Mouse (Mus musculus): ENCODE measurements at regions not wholly inside any gene's neighbourhood (a gene's known extent, or its start where the extent isn't known, plus 50 kb on each side); places are given as distances from the start of the nearest gene placed in this dataset.

DNA sequence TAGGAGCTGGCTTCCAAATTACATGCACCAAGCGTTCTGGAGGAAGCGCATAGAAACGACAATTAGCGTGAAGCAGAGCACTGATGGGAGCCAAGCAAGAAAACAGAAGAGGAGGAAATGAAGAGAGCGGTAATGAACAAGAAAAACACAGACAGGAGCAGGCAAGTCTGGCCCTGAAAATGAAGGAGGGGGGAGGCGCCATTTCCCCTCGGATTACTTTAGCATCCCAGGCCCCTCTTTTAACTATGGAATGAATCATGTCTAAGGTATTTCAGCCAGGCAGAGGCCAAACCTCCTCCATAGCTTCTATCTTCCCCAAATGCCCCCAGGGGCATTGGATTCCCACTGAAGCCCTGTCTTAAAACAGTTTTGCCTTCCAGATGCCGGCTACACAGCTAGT lies 248.1 kb upstream of the Nrip1 start:
- Histone ChIP-seq H3K36me3 (no peaks in the 10 kb centered on the region), H3K27ac (no peak overlapping the region), H3K27me3 (no peaks in the 10 kb centered on the region), H3K4me1 (no peaks in the 10 kb centered on the region), H3K9me3 (no peaks in the 10 kb centered on the region), H3K9ac (no peak overlapping the region), H3K4me3 (no peak overlapping the region), H3K4me2 (no peak overlapping the region)
- ATAC-seq (ENCODE audit: borderline replicate concordance, extremely low read depth, low FRiP score, low TSS enrichment): no peak
- WGBS: 66% methylated on average over 8 of the region's 8 CpGs

DNA sequence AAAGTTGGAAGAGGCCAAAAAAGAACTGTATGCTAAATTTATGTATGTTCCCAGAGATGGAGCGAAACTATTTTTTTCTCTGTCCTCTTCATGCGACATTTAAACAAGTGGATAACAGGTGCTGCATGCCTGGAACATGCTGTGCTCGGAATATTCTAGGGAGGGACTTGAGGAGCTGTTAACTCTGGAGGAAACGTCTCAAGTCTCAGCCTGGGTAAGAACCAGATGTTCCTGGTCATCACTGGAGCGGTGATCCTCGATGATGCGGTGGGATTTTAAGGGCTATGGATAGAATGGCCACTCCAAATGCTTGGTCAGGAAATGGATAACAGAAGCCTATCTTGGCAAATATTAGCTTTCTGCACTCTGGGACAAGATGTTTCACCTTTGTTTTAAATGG lies 244.7 kb upstream of the Nrip1 start:
- no peaks in the 10 kb centered on the region for H3K9me3 ChIP-seq
- WGBS: 73% methylated on average over 7 of the region's 7 CpGs
- ATAC-seq (ENCODE audit: borderline replicate concordance, extremely low read depth, low FRiP score, low TSS enrichment): no peak

DNA sequence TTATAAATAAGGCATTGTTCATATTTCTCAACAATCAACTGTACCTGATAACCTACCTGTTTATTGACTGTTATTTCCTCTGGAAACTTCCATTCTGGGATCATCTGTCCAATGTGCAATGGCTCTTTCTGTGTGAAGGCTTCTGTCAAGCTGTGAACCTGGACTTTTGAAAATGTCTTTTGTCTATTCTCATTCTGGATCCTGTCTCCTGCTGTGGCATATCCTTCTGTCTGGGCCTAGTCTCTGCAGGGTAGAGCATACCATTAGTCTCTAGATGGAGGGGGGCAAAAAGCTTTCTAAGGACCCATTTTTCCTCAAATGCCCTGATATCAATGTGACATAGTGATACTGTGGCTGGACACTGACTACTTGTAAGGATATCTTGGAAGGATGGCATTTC lies 237.4 kb upstream of the Nrip1 start:
- Histone ChIP-seq H3K36me3 (no peaks in the 10 kb centered on the region), H3K9me3 (no peaks in the 10 kb centered on the region), H3K4me3 (no peak overlapping the region), H3K4me1 (no peaks in the 10 kb centered on the region), H3K27me3 (no peaks in the 10 kb centered on the region), H3K27ac (no peak overlapping the region), H3K9ac (no peak overlapping the region), H3K4me2 (no peak overlapping the region)
- no peak for ATAC-seq (ENCODE audit: borderline replicate concordance, extremely low read depth, low FRiP score, low TSS enrichment)

More for the DNA sequence above, 244.7 kb upstream of the Nrip1 start:
- Histone ChIP-seq H3K27ac (no peak overlapping the region), H3K4me3 (no peak overlapping the region), H3K4me1 (no peaks in the 10 kb centered on the region), H3K27me3 (no peaks in the 10 kb centered on the region), H3K9ac (no peak overlapping the region), H3K4me2 (no peak overlapping the region), H3K36me3 (no peaks in the 10 kb centered on the region)

DNA sequence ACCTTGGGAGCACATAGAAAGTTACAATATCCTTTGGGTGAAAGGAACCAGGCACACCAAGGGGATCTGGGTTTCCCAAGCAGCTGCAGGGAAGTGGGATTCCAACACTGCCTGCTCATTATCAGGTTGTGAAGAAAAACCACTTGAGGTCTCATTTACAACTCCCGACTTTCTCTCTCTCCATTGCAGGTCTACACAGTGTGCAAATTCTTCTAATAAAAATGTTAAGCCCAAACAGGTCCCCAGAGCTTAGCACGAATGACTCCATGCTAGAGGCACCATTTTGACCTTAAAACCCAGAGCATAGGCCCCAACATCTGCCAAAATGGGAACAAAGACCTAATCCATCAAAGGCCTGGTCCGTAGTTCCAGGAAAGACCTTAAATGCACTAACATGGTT lies 231.3 kb upstream of the Nrip1 start:
- Histone ChIP-seq H3K27ac (no peak overlapping the region), H3K36me3 (no peaks in the 10 kb centered on the region), H3K9ac (no peak overlapping the region), H3K4me2 (no peak overlapping the region), H3K27me3 (no peaks in the 10 kb centered on the region), H3K9me3 (no peaks in the 10 kb centered on the region), H3K4me3 (no peak overlapping the region), H3K4me1 (no peaks in the 10 kb centered on the region)
- 76% methylated on average over 3 of the region's 3 CpGs for WGBS
- no peak for ATAC-seq (ENCODE audit: borderline replicate concordance, extremely low read depth, low FRiP score, low TSS enrichment)

DNA sequence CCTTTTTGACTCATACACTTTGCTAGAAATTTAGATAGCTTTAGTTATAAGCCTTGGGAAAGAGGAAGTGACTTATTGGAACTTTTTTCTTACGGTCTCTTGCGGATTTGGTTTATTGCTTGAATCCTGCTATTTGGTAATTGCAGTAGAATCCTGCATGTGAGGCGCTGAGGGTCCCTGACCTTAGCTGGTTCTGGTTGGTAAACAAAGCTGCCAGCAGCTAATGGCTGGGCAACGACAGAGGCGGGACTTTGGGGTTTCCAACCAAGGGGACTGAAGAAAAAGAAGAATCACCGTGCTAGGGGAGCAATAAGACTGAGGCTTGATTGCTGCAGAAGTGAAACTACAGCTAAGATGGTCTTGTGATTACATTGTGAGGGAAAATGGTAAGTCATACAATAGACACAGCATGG lies 230.2 kb upstream of the Nrip1 start:
- Histone ChIP-seq H3K36me3 (no peaks in the 10 kb centered on the region), H3K27me3 (no peaks in the 10 kb centered on the region), H3K9me3 (no peaks in the 10 kb centered on the region), H3K4me1 (no peaks in the 10 kb centered on the region), H3K4me2 (no peak overlapping the region), H3K27ac (no peak overlapping the region), H3K4me3 (no peak overlapping the region), H3K9ac (no peak overlapping the region)
- no peak for ATAC-seq (ENCODE audit: borderline replicate concordance, extremely low read depth, low FRiP score, low TSS enrichment)
- 54% methylated on average over 6 of the region's 6 CpGs for WGBS

DNA sequence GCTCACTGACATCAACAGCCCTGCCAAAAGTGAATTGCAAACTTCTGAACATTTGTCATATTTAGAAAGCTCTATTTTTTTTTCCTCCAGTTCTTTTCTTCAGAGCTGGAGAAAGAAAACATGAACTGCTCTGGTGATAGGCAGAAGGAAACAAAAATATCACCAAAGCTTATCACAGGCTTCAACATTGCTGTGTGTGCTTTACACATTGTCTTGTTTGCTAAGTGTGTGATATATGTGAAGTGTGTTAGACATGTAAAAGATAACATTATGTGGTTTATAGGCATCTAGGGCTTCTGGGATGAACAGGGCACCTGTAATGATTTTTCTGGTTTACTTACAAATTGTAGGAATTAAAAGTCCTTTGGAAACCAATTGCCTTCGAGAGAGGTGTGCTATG lies 229.8 kb upstream of the Nrip1 start:
- no peak overlapping the region for H3K9ac ChIP-seq
- no peaks in the 10 kb centered on the region for H3K9me3 ChIP-seq
- ATAC-seq (ENCODE audit: borderline replicate concordance, extremely low read depth, low FRiP score, low TSS enrichment): no peak
- H3K27ac ChIP-seq: no peak overlapping the region
- H3K4me3 ChIP-seq: no peak overlapping the region
- H3K4me1 ChIP-seq: no peaks in the 10 kb centered on the region
- no peaks in the 10 kb centered on the region for H3K36me3 ChIP-seq
- no peaks in the 10 kb centered on the region for H3K27me3 ChIP-seq
- 51% methylated on average over 1 of the region's 1 CpGs for WGBS
- H3K4me2 ChIP-seq: no peak overlapping the region

DNA sequence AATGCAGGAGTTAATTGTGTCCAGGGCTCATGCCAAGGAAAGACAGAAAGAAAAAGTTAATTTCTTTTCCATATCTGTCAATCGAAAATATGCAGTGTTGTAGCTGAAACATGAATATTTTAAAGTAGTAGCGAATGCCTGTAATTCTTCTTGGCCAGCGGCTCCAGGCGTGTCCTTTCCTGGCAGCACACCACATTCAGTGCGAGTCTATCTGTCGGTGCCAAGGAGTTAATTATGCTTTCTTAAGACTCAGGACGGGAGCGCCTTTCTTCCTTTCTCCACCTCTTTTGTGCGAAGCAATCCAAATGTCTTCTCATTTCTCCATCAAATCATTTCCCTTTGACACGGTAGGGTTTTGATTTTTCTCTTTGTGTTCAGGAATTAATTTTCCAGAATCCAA lies 226.5 kb upstream of the Nrip1 start:
- H3K4me2 ChIP-seq: no peak overlapping the region
- no peaks in the 10 kb centered on the region for H3K9me3 ChIP-seq
- no peaks in the 10 kb centered on the region for H3K36me3 ChIP-seq
- no peak overlapping the region for H3K9ac ChIP-seq
- no peak overlapping the region for H3K4me3 ChIP-seq
- no peak for ATAC-seq (ENCODE audit: borderline replicate concordance, extremely low read depth, low FRiP score, low TSS enrichment)
- WGBS: 53% methylated on average over 10 of the region's 10 CpGs
- H3K27me3 ChIP-seq: no peaks in the 10 kb centered on the region
- no peak overlapping the region for H3K27ac ChIP-seq
- no peaks in the 10 kb centered on the region for H3K4me1 ChIP-seq

DNA sequence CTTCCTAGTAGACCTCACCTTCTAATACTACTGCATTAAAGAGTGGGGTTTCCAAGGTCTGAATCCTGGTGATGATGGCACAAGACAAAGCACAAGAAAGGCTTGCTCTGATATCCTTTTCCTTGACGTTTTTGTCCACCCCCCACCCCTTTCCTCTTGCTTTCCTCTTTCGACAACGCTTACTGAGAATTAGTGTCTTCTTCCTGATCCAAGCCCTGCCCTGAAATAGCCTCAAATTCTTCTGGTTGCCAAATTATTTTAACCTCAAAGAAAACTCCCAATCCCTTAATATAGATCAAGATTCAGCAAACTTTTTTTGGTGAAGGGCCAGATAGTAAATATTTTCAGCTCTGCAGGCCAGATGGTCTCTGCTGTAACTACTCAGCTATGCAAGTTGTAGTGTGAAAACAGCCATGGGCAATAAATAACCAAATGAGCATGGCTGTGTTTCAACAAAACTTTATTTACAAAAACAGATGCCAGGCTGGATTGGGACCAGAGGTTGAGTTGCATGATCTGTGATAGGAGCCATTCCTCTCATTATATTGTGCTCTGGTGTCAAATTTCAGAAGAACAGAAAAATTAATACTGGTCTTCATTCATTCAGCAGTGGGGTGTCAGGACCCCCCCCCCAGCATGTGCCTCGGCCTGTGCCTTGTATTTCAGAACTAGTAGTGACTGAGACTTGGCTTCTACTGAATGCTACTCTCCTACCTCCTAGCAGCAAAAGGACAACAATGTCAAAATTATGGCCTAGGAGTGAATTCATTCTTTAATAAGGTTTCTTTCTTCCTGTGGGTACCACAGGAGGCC lies 218.5 kb upstream of the Nrip1 start:
- ATAC-seq (ENCODE audit: borderline replicate concordance, extremely low read depth, low FRiP score, low TSS enrichment): peak; percentile 74; the same call in 1 of the 2 replicates

DNA sequence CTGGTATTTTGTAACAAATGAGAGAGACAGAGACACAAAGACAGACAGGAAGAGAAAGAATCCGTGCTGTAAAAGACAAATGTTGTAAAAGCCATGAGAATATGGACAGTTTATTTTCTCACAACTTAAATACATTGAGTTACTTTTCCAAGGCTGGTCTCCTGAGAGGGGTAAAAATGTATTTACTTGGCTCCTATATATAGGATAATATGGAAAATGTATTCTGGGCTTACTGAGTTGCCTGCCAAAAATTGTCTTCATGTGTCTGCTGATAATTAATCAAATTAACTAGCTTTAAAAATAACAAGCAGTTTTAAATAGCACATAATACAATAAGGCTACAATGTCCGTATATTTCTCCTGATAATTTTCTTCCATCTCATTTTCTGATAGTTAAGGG lies 216.2 kb upstream of the Nrip1 start:
- H3K9me3 ChIP-seq: no peaks in the 10 kb centered on the region
- H3K4me1 ChIP-seq: peaks cover 4% of the 10 kb centered on the region; the same call in 1 of the 2 replicates
- ATAC-seq (ENCODE audit: borderline replicate concordance, extremely low read depth, low FRiP score, low TSS enrichment): no peak
- H3K9ac ChIP-seq: no peak overlapping the region
- no peak overlapping the region for H3K27ac ChIP-seq
- H3K27me3 ChIP-seq: no peaks in the 10 kb centered on the region
- no peak overlapping the region for H3K4me3 ChIP-seq
- H3K4me2 ChIP-seq: no peak overlapping the region
- H3K36me3 ChIP-seq: no peaks in the 10 kb centered on the region
- WGBS: 33% methylated on average over 2 of the region's 2 CpGs

More for the DNA sequence above, 218.5 kb upstream of the Nrip1 start:
- no peaks in the 10 kb centered on the region for H3K9me3 ChIP-seq
- H3K9ac ChIP-seq: no peak overlapping the region
- H3K27me3 ChIP-seq: no peaks in the 10 kb centered on the region
- H3K27ac ChIP-seq: no peak overlapping the region
- H3K4me3 ChIP-seq: no peak overlapping the region
- WGBS: 31% methylated on average over 4 of the region's 4 CpGs
- no peak overlapping the region for H3K4me2 ChIP-seq
- H3K36me3 ChIP-seq: no peaks in the 10 kb centered on the region
- H3K4me1 ChIP-seq: peaks cover 4% of the 10 kb centered on the region; the same call in 1 of the 2 replicates

DNA sequence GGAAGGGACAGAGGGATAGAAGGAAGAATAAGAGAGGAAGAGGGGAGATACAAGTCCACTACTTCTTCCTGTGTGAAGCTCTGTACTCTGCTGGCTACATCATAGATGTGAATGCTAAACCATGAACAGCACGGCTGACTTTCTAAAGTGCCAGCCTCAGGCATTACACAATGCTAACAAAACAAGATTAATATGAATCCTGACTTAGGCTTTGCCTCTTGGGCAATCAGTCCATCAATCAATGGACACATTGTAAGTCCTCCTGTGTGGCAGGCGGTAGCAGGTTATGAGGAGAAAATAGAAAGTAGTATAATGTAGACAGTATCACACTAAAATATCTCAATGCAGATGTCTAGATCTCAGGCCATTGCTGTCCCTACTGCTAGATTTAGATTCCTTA lies 203.6 kb upstream of the Nrip1 start:
- Histone ChIP-seq H3K9me3 (no peaks in the 10 kb centered on the region), H3K27me3 (no peaks in the 10 kb centered on the region), H3K4me3 (no peak overlapping the region), H3K4me2 (no peak overlapping the region), H3K36me3 (no peaks in the 10 kb centered on the region), H3K4me1 (no peaks in the 10 kb centered on the region), H3K9ac (no peak overlapping the region), H3K27ac (no peak overlapping the region)
- no peak for ATAC-seq (ENCODE audit: borderline replicate concordance, extremely low read depth, low FRiP score, low TSS enrichment)
- WGBS: 69% methylated on average over 2 of the region's 2 CpGs

DNA sequence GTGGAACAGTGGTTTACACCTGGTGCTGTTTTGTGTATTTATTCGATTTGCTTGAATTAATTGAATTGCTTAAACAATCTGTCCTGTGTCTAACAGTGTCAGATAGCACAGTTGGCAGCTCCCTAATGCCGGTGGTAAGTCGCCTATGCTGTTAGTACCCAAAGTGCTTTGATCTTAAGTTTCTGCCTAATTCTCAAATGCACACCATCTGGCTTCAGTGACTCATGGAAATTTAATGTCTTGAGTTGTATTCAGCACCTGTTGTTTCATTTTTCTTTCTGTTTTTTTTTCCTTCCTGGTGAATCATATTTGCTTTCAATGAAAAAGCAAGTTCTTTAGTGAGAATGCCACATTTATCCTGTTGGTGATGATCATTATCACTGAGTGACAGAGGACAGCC lies 201.7 kb upstream of the Nrip1 start:
- no peak for ATAC-seq (ENCODE audit: borderline replicate concordance, extremely low read depth, low FRiP score, low TSS enrichment)
- WGBS: 57% methylated on average over 3 of the region's 3 CpGs
- no peak overlapping the region for H3K4me3 ChIP-seq
- no peaks in the 10 kb centered on the region for H3K9me3 ChIP-seq
- no peak overlapping the region for H3K27ac ChIP-seq
- H3K9ac ChIP-seq: no peak overlapping the region
- no peaks in the 10 kb centered on the region for H3K27me3 ChIP-seq
- H3K4me2 ChIP-seq: no peak overlapping the region
- no peaks in the 10 kb centered on the region for H3K4me1 ChIP-seq
- H3K36me3 ChIP-seq: no peaks in the 10 kb centered on the region

DNA sequence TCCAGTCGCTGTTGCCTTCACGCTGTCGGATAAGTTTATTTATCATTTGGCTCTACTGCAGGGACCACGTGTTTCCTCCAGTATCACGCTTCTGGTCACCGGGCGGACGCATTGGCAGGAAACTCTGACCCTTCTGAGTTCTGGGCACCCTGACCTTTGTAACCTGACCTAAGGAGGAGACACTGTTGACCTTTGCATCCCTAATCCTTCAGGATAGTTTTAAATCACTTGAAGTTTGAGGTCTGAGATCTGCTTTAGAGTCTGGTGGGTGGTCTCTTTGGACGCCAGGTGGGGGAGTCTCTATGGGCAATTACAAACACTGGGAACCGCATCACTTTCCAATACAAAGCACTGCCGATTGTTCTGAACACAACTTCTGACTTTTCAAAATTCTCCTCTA lies 192.6 kb upstream of the Nrip1 start:
- no peaks in the 10 kb centered on the region for H3K36me3 ChIP-seq
- no peaks in the 10 kb centered on the region for H3K9me3 ChIP-seq
- H3K4me3 ChIP-seq: no peak overlapping the region
- H3K27me3 ChIP-seq: no peaks in the 10 kb centered on the region
- no peak overlapping the region for H3K27ac ChIP-seq
- H3K4me2 ChIP-seq: no peak overlapping the region
- no peak for ATAC-seq (ENCODE audit: borderline replicate concordance, extremely low read depth, low FRiP score, low TSS enrichment)
- H3K4me1 ChIP-seq: peaks cover 8% of the 10 kb centered on the region; the same call in 1 of the 2 replicates
- WGBS: 23% methylated on average over 11 of the region's 11 CpGs
- no peak overlapping the region for H3K9ac ChIP-seq

DNA sequence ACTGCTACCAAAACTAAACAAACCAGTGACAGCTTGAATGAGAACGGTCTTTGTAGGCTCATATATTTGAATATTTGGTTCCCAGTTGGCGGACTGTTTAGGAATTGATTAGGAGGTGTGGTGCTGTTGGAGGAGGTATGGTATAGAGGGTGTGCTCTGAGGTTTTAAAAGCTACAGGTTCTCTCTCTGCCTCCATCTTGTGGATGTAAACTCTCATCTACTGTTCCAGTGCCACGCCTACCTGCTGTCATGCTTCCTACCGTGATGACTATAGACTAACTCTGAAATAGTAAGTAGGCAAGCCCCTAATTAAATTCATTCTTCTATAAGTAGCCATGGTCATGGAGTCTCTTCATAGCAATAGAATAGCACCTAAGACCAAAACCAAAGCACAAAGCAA lies 181.2 kb upstream of the Nrip1 start:
- Histone ChIP-seq H3K4me2 (no peak overlapping the region), H3K27ac (no peak overlapping the region), H3K4me1 (no peaks in the 10 kb centered on the region), H3K27me3 (no peaks in the 10 kb centered on the region), H3K4me3 (no peak overlapping the region), H3K9me3 (no peaks in the 10 kb centered on the region), H3K9ac (no peak overlapping the region), H3K36me3 (no peaks in the 10 kb centered on the region)
- ATAC-seq (ENCODE audit: borderline replicate concordance, extremely low read depth, low FRiP score, low TSS enrichment): no peak
- 81% methylated on average over 4 of the region's 4 CpGs for WGBS

Data from lung, embryonic 15.5 days (tissue).